Comparison of ENCODE assay signal across 26 mouse cellular contexts in the genomic region with DNA sequence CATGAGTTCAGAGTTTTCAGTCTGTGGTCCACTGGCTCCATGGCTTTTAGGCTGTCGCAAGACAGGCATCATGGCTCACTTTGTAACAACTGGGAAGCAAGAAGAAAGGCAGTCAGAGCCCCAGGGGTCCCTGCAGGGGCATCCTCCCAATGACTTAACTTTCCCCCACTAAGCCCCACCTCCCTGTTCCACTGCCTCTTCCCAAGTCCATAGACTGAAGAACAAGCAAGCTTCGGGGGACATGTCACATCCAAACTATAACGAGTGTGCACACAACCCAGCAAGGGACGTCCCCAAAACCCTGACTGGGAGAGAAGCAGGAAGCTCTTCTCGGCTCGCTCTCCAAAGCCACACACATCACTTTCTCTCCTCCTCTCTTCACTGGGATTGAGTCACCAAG. TPM values are rescaled to one million over a fixed set of nuclear protein-coding genes. Genes with fewer than 3 reads are reported as not detected.
"Had no signal": no experiment of that assay in that cellular context is flagged by ENCODE, and none has a peak within 500 bp of the region (broad histone marks: within the 10 kb centered on the region; RNA-seq: fewer than 3 reads in every experiment).

No protein-coding gene starts in this region.

- DNase-seq: retina, postnatal 1 day; right cerebral cortex, adult 18-20 months; right cerebral cortex, postnatal 14 days; right cerebral cortex, postnatal 25 days; right cerebral cortex, postnatal 4 days; spleen, adult 18-20 months; thymus, adult 18-20 months; thymus, adult 2 months; thymus, postnatal 14 days; thymus, postnatal 25 days; thymus, postnatal 36 days; thymus, postnatal 4 days had no signal

- H3K4me1 ChIP-seq: neural tube, embryonic 12.5 days; neural tube, embryonic 13.5 days; neural tube, embryonic 15.5 days; stomach, embryonic 15.5 days had no signal

- H3K27me3 ChIP-seq: neural tube, embryonic 12.5 days; neural tube, embryonic 13.5 days; neural tube, embryonic 15.5 days; stomach, embryonic 15.5 days had no signal

- H3K4me3 ChIP-seq: neural tube, embryonic 12.5 days; neural tube, embryonic 13.5 days; neural tube, embryonic 15.5 days; stomach, embryonic 15.5 days had no signal

- H3K9ac ChIP-seq: neural tube, embryonic 12.5 days; neural tube, embryonic 13.5 days; neural tube, embryonic 15.5 days; stomach, embryonic 15.5 days had no signal

- H3K27ac ChIP-seq: neural tube, embryonic 12.5 days; neural tube, embryonic 13.5 days; neural tube, embryonic 15.5 days; stomach, embryonic 15.5 days; stomach, postnatal 0 days had no signal

- H3K4me2 ChIP-seq: neural tube, embryonic 12.5 days; neural tube, embryonic 13.5 days; neural tube, embryonic 15.5 days; stomach, embryonic 15.5 days had no signal

- H3K9me3 ChIP-seq: neural tube, embryonic 12.5 days; neural tube, embryonic 13.5 days; neural tube, embryonic 15.5 days; stomach, embryonic 15.5 days had no signal

- H3K36me3 ChIP-seq: neural tube, embryonic 12.5 days; neural tube, embryonic 13.5 days; neural tube, embryonic 15.5 days; stomach, embryonic 15.5 days had no signal

RNA-seq across cellular contexts. Expression of a gene that starts 9.2 kb away (rescaled TPM):
- total RNA-seq: neutrophil, adult 5-6 weeks had no signal
- polyA plus RNA-seq: neural tube, embryonic 12.5 days; neural tube, embryonic 13.5 days; neural tube, embryonic 14.5 days; neural tube, embryonic 15.5 days; small intestine, adult 2 months; spleen, adult 2 months; stomach, embryonic 14.5 days; stomach, embryonic 15.5 days; stomach, embryonic 16.5 days; stomach, postnatal 0 days; testis, adult 2 months; urinary bladder, adult 2 months had no signal

RNA-seq across cellular contexts. Expression of a gene that starts 19.0 kb away (rescaled TPM):
- total RNA-seq: neutrophil, adult 5-6 weeks had no signal
- polyA plus RNA-seq: neural tube, embryonic 12.5 days; neural tube, embryonic 13.5 days; neural tube, embryonic 14.5 days; neural tube, embryonic 15.5 days; small intestine, adult 2 months; spleen, adult 2 months; urinary bladder, adult 2 months had no signal

RNA-seq across cellular contexts. Expression of a gene that starts 28.9 kb away (rescaled TPM):
- total RNA-seq: neutrophil, adult 5-6 weeks had no signal
- polyA plus RNA-seq: neural tube, embryonic 12.5 days; neural tube, embryonic 13.5 days; neural tube, embryonic 14.5 days; neural tube, embryonic 15.5 days; small intestine, adult 2 months; spleen, adult 2 months; stomach, embryonic 14.5 days; stomach, embryonic 15.5 days; stomach, embryonic 16.5 days; stomach, postnatal 0 days; urinary bladder, adult 2 months had no signal

RNA-seq across cellular contexts. Expression of a gene that starts 41.5 kb away (rescaled TPM):
- total RNA-seq: neutrophil, adult 5-6 weeks had no signal
- polyA plus RNA-seq: neural tube, embryonic 12.5 days; neural tube, embryonic 13.5 days; neural tube, embryonic 14.5 days; neural tube, embryonic 15.5 days; small intestine, adult 2 months; spleen, adult 2 months; stomach, embryonic 14.5 days; stomach, embryonic 15.5 days; stomach, embryonic 16.5 days; stomach, postnatal 0 days; thymus, postnatal 0 days; urinary bladder, adult 2 months had no signal

RNA-seq across cellular contexts. Expression of a gene that starts 51.9 kb away (rescaled TPM):
- total RNA-seq: neutrophil, adult 5-6 weeks had no signal
- polyA plus RNA-seq: neural tube, embryonic 12.5 days; neural tube, embryonic 13.5 days; small intestine, adult 2 months had no signal
